Mouse (Mus musculus) CH12.LX (cell line): ENCODE data around the gene Nsun7. TPM values are rescaled to one million over a fixed set of nuclear protein-coding genes. Genes with fewer than 3 reads are reported as not detected.

Experiments
- DNase-seq: peaks from one replicate; pipeline ENCODE4 v3.0.0-alpha.2; 2013; ENCODE audit errors: extremely low read depth
- H3K27ac ChIP-seq: 2 replicates; pipeline ENCODE4 v1.5.1; 2012; ENCODE audit warnings: low read depth, mild to moderate bottlenecking, control low read depth, moderate library complexity; ENCODE audit not compliant: insufficient read depth
- H3K27me3 ChIP-seq: replicated peaks from 2 replicates; pipeline ENCODE3; 2012; ENCODE audit warnings: inconsistent platforms
- H3K36me3 ChIP-seq, 2 experiments: replicated peaks in 1 of 2; 2 replicates each; pipeline versions ENCODE3 to v1.6.1; 2012; ENCODE audit warnings: inconsistent platforms in 1 of 2, low read length in 1 of 2, mild to moderate bottlenecking in 1 of 2, mixed read lengths in 1 of 2, moderate library complexity in 1 of 2; ENCODE audit not compliant: control insufficient read depth in 1 of 2, insufficient read depth in 1 of 2
- H3K4me1 ChIP-seq, 2 experiments: 2 replicates each; pipeline ENCODE4 v1.6.1; 2012; ENCODE audit warnings: inconsistent platforms in 1 of 2, moderate library complexity in 1 of 2; ENCODE audit not compliant: insufficient read depth in 2 of 2, control insufficient read depth in 1 of 2
- H3K4me2 ChIP-seq: 2 replicates; pipeline ENCODE4 v1.6.1; 2012; ENCODE audit warnings: low read depth, mild to moderate bottlenecking, control low read depth; ENCODE audit not compliant: poor library complexity, insufficient read depth, severe bottlenecking
- H3K4me3 ChIP-seq, 3 experiments: fragments of 150-350 bp in 1 of 3; sonication (generic) in 1 of 3; replicated peaks in 1 of 3; 2 replicates each; pipeline versions ENCODE3 to v1.5.1; 2011 to 2012; ENCODE audit warnings: low read depth in 2 of 3, low read length in 2 of 3, mild to moderate bottlenecking in 2 of 3, moderate library complexity in 2 of 3, control low read depth in 1 of 3, improper control_type of control experiment in 1 of 3, inconsistent platforms in 1 of 3, mixed read lengths in 1 of 3; ENCODE audit not compliant: poor library complexity in 1 of 3
- H3K79me2 ChIP-seq: replicated peaks from 2 replicates; pipeline ENCODE4 v1.6.1; 2012; ENCODE audit warnings: mild to moderate bottlenecking, moderate library complexity; ENCODE audit not compliant: control insufficient read depth, poor library complexity, insufficient read depth, severe bottlenecking; ENCODE audit errors: extremely low read depth
- H3K9ac ChIP-seq: 2 replicates; pipeline ENCODE4 v1.6.1; 2012; ENCODE audit warnings: low read depth, mild to moderate bottlenecking, control low read depth, moderate library complexity; ENCODE audit not compliant: insufficient read depth
- H3K9me3 ChIP-seq: replicated peaks from 2 replicates; pipeline ENCODE3; 2012; ENCODE audit warnings: low read length, inconsistent platforms, mixed read lengths
- CHD1 ChIP-seq: IDR thresholded peaks from 2 replicates; pipeline ENCODE4 v1.6.1; 2012; ENCODE audit warnings: low read depth, low read length, improper control_type of control experiment, inconsistent platforms
- CHD2 ChIP-seq: IDR thresholded peaks from 2 replicates; pipeline ENCODE4 v1.6.1; 2011; ENCODE audit warnings: low read length, improper control_type of control experiment
- CTCF ChIP-seq, 2 experiments: IDR thresholded peaks in 1 of 2; conservative IDR thresholded peaks in 1 of 2; 2 replicates each; pipeline ENCODE4 v1.5.1; 2011 to 2012; ENCODE audit warnings: low read depth in 2 of 2, low read length in 2 of 2, improper control_type of control experiment in 1 of 2, inconsistent platforms in 1 of 2, mild to moderate bottlenecking in 1 of 2, moderate library complexity in 1 of 2
- ELF1 ChIP-seq: IDR thresholded peaks from 2 replicates; pipeline ENCODE4 v1.6.1; 2014; ENCODE audit warnings: low read depth, mild to moderate bottlenecking, inconsistent platforms, low read length, improper control_type of control experiment
- EP300 ChIP-seq: IDR thresholded peaks from 2 replicates; pipeline ENCODE4 v1.6.1; 2011; ENCODE audit warnings: low read length, improper control_type of control experiment
- ETS1 ChIP-seq: conservative IDR thresholded peaks from 2 replicates; pipeline ENCODE4 v1.6.1; 2012; ENCODE audit warnings: low read depth, mild to moderate bottlenecking, inconsistent platforms, low read length, improper control_type of control experiment, moderate library complexity
- GABPA ChIP-seq: IDR thresholded peaks from 2 replicates; pipeline ENCODE4 v1.6.1; 2012; ENCODE audit warnings: low read depth, low read length, improper control_type of control experiment, inconsistent platforms; ENCODE audit not compliant: insufficient replicate concordance
- IRF4 ChIP-seq: IDR thresholded peaks from 2 replicates; pipeline ENCODE4 v1.6.1; 2014; ENCODE audit warnings: low read depth, mild to moderate bottlenecking, inconsistent platforms, low read length, improper control_type of control experiment
- KAT2A ChIP-seq: IDR thresholded peaks from 2 replicates; pipeline ENCODE4 v1.6.1; 2012; ENCODE audit warnings: low read length, improper control_type of control experiment, inconsistent platforms; ENCODE audit not compliant: insufficient replicate concordance
- MAX ChIP-seq: IDR thresholded peaks from 2 replicates; pipeline ENCODE4 v1.6.1; 2011; ENCODE audit warnings: low read length, improper control_type of control experiment
- MYC ChIP-seq: IDR thresholded peaks from 2 replicates; pipeline ENCODE4 v1.6.1; 2011; ENCODE audit warnings: low read depth, mild to moderate bottlenecking, improper control_type of control experiment, low read length
- NELFE ChIP-seq: IDR thresholded peaks from 2 replicates; pipeline ENCODE4 v1.6.1; 2011; ENCODE audit warnings: low read depth, low read length, improper control_type of control experiment
- PAX5 ChIP-seq: IDR thresholded peaks from 2 replicates; pipeline ENCODE4 v1.6.1; 2012; ENCODE audit warnings: low read length, inconsistent platforms, mixed read lengths
- POLR2AphosphoS2 ChIP-seq: IDR thresholded peaks from 2 replicates; pipeline ENCODE4 v1.6.1; 2011; ENCODE audit warnings: low read depth, low read length, improper control_type of control experiment
- RAD21 ChIP-seq: IDR thresholded peaks from 2 replicates; pipeline ENCODE4 v1.6.1; 2011; ENCODE audit warnings: low read depth, mild to moderate bottlenecking, low read length, improper control_type of control experiment, moderate library complexity
- RCOR1 ChIP-seq: conservative IDR thresholded peaks from 2 replicates; pipeline ENCODE4 v1.6.1; 2012; ENCODE audit warnings: low read depth, mild to moderate bottlenecking, inconsistent platforms, low read length, improper control_type of control experiment
- SIN3A ChIP-seq: IDR thresholded peaks from 2 replicates; pipeline ENCODE4 v1.6.1; 2012; ENCODE audit warnings: low read length, improper control_type of control experiment, inconsistent platforms
- SMC3 ChIP-seq: IDR thresholded peaks from 2 replicates; pipeline ENCODE4 v1.6.1; 2011; ENCODE audit warnings: low read depth, low read length, improper control_type of control experiment
- TBP ChIP-seq: conservative IDR thresholded peaks from 2 replicates; pipeline ENCODE4 v1.6.1; 2011; ENCODE audit warnings: low read depth, low read length, improper control_type of control experiment
- TCF12 ChIP-seq: IDR thresholded peaks from 2 replicates; pipeline ENCODE4 v1.6.1; 2014; ENCODE audit warnings: low read depth, mild to moderate bottlenecking, inconsistent platforms, low read length, improper control_type of control experiment
- UBTF ChIP-seq: IDR thresholded peaks from 2 replicates; pipeline ENCODE4 v1.6.1; 2012; ENCODE audit warnings: low read depth, mild to moderate bottlenecking, inconsistent platforms, low read length, improper control_type of control experiment, moderate library complexity
- ZKSCAN1 ChIP-seq: IDR thresholded peaks from 2 replicates; pipeline ENCODE4 v1.6.1; 2012; ENCODE audit warnings: low read depth, inconsistent platforms, low read length, improper control_type of control experiment, borderline replicate concordance
- ZMIZ1 ChIP-seq: IDR thresholded peaks from 2 replicates; pipeline ENCODE4 v1.6.1; 2012; ENCODE audit warnings: low read depth, mild to moderate bottlenecking, inconsistent platforms, low read length, improper control_type of control experiment
- dilution Hi-C: fragments of 300-500 bp; cut with MboI; formaldehyde crosslinking; loops from 2 replicates; pipeline ENCODE4 v1.14.3; 2020; ENCODE audit warnings: low sequenced_read_pairs; ENCODE audit not compliant: extremely low pct_unique_long_range_greater_than_20kb, extremely low pct_ligation_motif_present
- in situ Hi-C: fragments of 300-500 bp; cut with MboI; formaldehyde crosslinking; loops from 3 replicates; pipeline ENCODE4 v1.14.3; 2019; ENCODE audit warnings: low sequenced_read_pairs, low pct_ligation_motif_present, low pct_unique_long_range_greater_than_20kb, mixed read lengths
- polyA plus RNA-seq: library from polyadenylated mRNA; unstranded; fragments of >175 nt; gene quantifications from 2 replicates; pipeline ENCODE4 v1.2.1, GENCODE M21; 2012; ENCODE audit warnings: low read depth; ENCODE audit not compliant: insufficient read length
- total RNA-seq, 2 experiments: library from RNA; depleted of rRNA; stranded (reverse); fragments of 300-350 nt in 1 of 2; fragments of >200 nt in 1 of 2; gene quantifications; 2 replicates each; pipeline ENCODE4 v1.2.3; 2012 to 2014

Gene Nsun7
- total and polyA plus RNA-seq, 3 experiments: 0.13 TPM; not detected in 2

- H3K27me3 ChIP-seq: no peaks in the 10 kb centered on the region
- H3K4me2 ChIP-seq: no peak overlapping the region
- H3K9ac ChIP-seq: no peak overlapping the region
- no peak overlapping the region for H3K4me3 ChIP-seq
- no peaks in the 10 kb centered on the region for H3K36me3 ChIP-seq
- no peak overlapping the region for H3K27ac ChIP-seq
- peaks cover 2 to 27% of the 10 kb centered on the region in 2 experiments; a peak in 3 of 4 replicates for H3K4me1 ChIP-seq
- H3K9me3 ChIP-seq: no peaks in the 10 kb centered on the region
- peak; percentile 43 for DNase-seq
- TF ChIP-seq CTCF (conservative IDR thresholded peaks at IDR 0.05 in 1 of 2, IDR thresholded peaks at IDR 0.05 in 1 of 2; ENCODE audit: low read depth in 2 of 2, low read length in 2 of 2) (peak; percentile 43 to 54; a peak in 3 of 4 replicates), RAD21 (peak; percentile 3), SMC3 (no peak; the same call in 1 of the 2 replicates)
- dilution Hi-C loops: no loop called here
- H3K79me2 ChIP-seq: no peaks in the 10 kb centered on the region
- in situ Hi-C loops: no loop called here
These were observed 78.9 kb downstream of the Nsun7 start for GRCm38 (mm10) chr5:66338583-66338982.

- Histone ChIP-seq H3K79me2 (no peaks in the 10 kb centered on the region), H3K27me3 (no peaks in the 10 kb centered on the region), H3K9me3 (no peaks in the 10 kb centered on the region), H3K4me3 (no peak overlapping the region), H3K27ac (no peak overlapping the region), H3K9ac (no peak overlapping the region), H3K4me2 (no peak overlapping the region), H3K4me1 (peaks cover 12 to 44% of the 10 kb centered on the region in 2 experiments), H3K36me3 (no peaks in the 10 kb centered on the region)
- in situ Hi-C loops: no loop called here
- no peak for TF ChIP-seq UBTF
- TF ChIP-seq TBP: no peak
- no peak for TF ChIP-seq EP300
- no peak for TF ChIP-seq POLR2AphosphoS2
- no peak for TF ChIP-seq PAX5
- no peak for TF ChIP-seq SMC3
- TF ChIP-seq IRF4: no peak
- no peak for TF ChIP-seq CHD2
- TF ChIP-seq NELFE: no peak
- DNase-seq: no peak
- dilution Hi-C loops: no loop called here
These were observed 80.8 kb downstream of the Nsun7 start for GRCm38 (mm10) chr5:66340356-66341102.

GRCm38 (mm10) chr5:66341848-66342247 is 82.2 kb downstream of the Nsun7 start:
- Histone ChIP-seq H3K4me3 (no peak overlapping the region), H3K79me2 (no peaks in the 10 kb centered on the region), H3K27me3 (no peaks in the 10 kb centered on the region), H3K36me3 (no peaks in the 10 kb centered on the region), H3K4me2 (no peak overlapping the region), H3K4me1 (peaks cover 15 to 49% of the 10 kb centered on the region in 2 experiments), H3K27ac (no peak overlapping the region), H3K9ac (no peak overlapping the region), H3K9me3 (no peaks in the 10 kb centered on the region)
- TF ChIP-seq EP300: no peak
- no peak for TF ChIP-seq PAX5
- TF ChIP-seq ZKSCAN1: no peak
- TF ChIP-seq CHD2: no peak
- no peak for TF ChIP-seq TBP
- no peak for TF ChIP-seq ELF1
- TF ChIP-seq NELFE: no peak
- TF ChIP-seq TCF12: no peak
- no peak for TF ChIP-seq CHD1
- no peak for TF ChIP-seq ZMIZ1
- TF ChIP-seq MYC: no peak
- no peak for TF ChIP-seq ETS1
- TF ChIP-seq KAT2A: no peak
- TF ChIP-seq RCOR1: no peak
- no peak for TF ChIP-seq MAX
- TF ChIP-seq SIN3A: no peak
- no peak for TF ChIP-seq GABPA
- in situ Hi-C loops: no loop called here
- dilution Hi-C loops: no loop called here
- DNase-seq: no peak
